Mouse (Mus musculus) liver, adult 2 months (tissue): ENCODE results near the gene Icam2. TPM values are rescaled to one million over a fixed set of nuclear protein-coding genes. Genes with fewer than 3 reads are reported as not detected.
"Not testable (repeated sequence)": the region's sequence is repeated elsewhere in the genome, so short reads cannot be mapped to it uniquely, and the experiment has no call there.

Experiments used
- DNase-seq: peaks from one replicate; pipeline ENCODE4 v3.0.0-alpha.2; 2011; ENCODE audit warnings: low read depth, low spot score; ENCODE audit errors: extremely low read depth
- H3K27ac ChIP-seq: fragments of 200-500 bp; replicated peaks from 2 replicates; pipeline ENCODE4 v1.5.1; 2012; ENCODE audit warnings: low read depth, mild to moderate bottlenecking, control low read depth, inconsistent platforms, low read length; ENCODE audit not compliant: insufficient read depth
- H3K27me3 ChIP-seq: fragments of 200-500 bp; 2 replicates; pipeline ENCODE4 v1.6.1; 2012; ENCODE audit warnings: mild to moderate bottlenecking, moderate library complexity, low read length, inconsistent platforms; ENCODE audit not compliant: control insufficient read depth, insufficient read depth
- H3K36me3 ChIP-seq: fragments of 200-500 bp; 2 replicates; pipeline ENCODE4 v1.6.1; 2012; ENCODE audit warnings: low read length, inconsistent platforms; ENCODE audit not compliant: control insufficient read depth, insufficient read depth
- H3K4me1 ChIP-seq: fragments of 200-500 bp; 2 replicates; pipeline ENCODE4 v1.6.1; 2011; ENCODE audit warnings: low read length; ENCODE audit not compliant: control insufficient read depth, insufficient read depth
- H3K4me3 ChIP-seq: fragments of 200-500 bp; 2 replicates; pipeline ENCODE4 v1.5.1; 2011; ENCODE audit warnings: low read depth, mild to moderate bottlenecking, control low read depth, low read length, moderate library complexity; ENCODE audit not compliant: insufficient read depth
- H3K79me2 ChIP-seq: fragments of 200-500 bp; 2 replicates; pipeline ENCODE4 v1.6.1; 2012; ENCODE audit warnings: inconsistent platforms, mild to moderate bottlenecking, low read length, moderate library complexity; ENCODE audit not compliant: control insufficient read depth, insufficient read depth
- H3K9ac ChIP-seq: fragments of 200-500 bp; 2 replicates; pipeline ENCODE4 v1.6.1; 2012; ENCODE audit warnings: low read depth, mild to moderate bottlenecking, control low read depth, inconsistent platforms, low read length
- CTCF ChIP-seq: fragments of 200-500 bp; IDR thresholded peaks from 2 replicates; pipeline ENCODE4 v1.5.1; 2011; ENCODE audit warnings: low read depth, low read length, control low read depth
- POLR2A ChIP-seq: fragments of 200-500 bp; IDR thresholded peaks from 2 replicates; pipeline ENCODE4 v1.6.1; 2011; ENCODE audit warnings: low read length, control low read depth; ENCODE audit not compliant: insufficient read depth; ENCODE audit errors: extremely low read depth
- WGBS: fragments of 180-500 bp; shearing (Covaris S2); methylation state at CpG from one replicate; pipeline ENCODE4 v1.1.7; 2018; 5-methylcytosine and 5-hydroxymethylcytosine counted together
- polyA plus RNA-seq: library from polyadenylated mRNA; depleted of rRNA; stranded (reverse); fragments of >200 nt; gene quantifications from 2 replicates; pipeline ENCODE4 v1.2.3, GENCODE M21; 2012
- total RNA-seq: library from RNA; depleted of rRNA; stranded (reverse); fragments of >200 nt; gene quantifications from 2 replicates; pipeline ENCODE4 v1.2.3, GENCODE M21; 2014

The Icam2 gene
- total and polyA plus RNA-seq, 2 experiments, result 5.3 to 5.4 TPM

DNA sequence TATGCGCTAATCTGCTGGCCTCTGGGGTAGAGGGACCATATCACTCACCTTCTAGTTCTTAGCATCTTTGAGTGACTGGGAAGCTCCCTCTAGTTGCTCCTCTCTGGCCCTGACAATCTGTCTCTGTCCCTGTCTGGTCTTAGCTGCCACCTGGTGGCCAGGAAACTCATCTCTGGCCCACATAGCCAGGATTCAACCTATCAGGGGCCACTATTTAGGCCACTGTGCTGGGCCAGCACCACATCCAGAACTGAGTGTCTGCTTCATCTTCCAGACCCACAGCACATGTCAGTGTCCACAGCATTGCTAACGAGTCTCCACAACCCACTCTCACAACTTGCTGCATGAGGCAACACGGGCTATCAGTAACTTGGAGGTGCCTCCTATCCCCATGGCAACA, 9.8 kb upstream of the Icam2 start:
- Histone ChIP-seq H3K27ac (no peak overlapping the region), H3K4me3 (no peak overlapping the region), H3K4me1 (peaks cover 11% of the 10 kb centered on the region), H3K36me3 (peaks cover 70% of the 10 kb centered on the region), H3K79me2 (no peaks in the 10 kb centered on the region), H3K9ac (no peak overlapping the region), H3K27me3 (no peaks in the 10 kb centered on the region)
- TF ChIP-seq POLR2A (no peak), CTCF (peak; percentile 45)
- no peak for DNase-seq
- 93% methylated on average over 3 of the region's 3 CpGs for WGBS

GRCm38 (mm10) chr11:106394055-106394454, 6.2 kb upstream of the Icam2 start:
- H3K4me3 ChIP-seq, H3K27ac ChIP-seq, DNase-seq, H3K79me2 ChIP-seq, H3K27me3 ChIP-seq, H3K9ac ChIP-seq: not testable (repeated sequence)
- Histone ChIP-seq H3K36me3 (peaks cover 39% of the 10 kb centered on the region), H3K4me1 (peaks cover 14% of the 10 kb centered on the region)
- 82% methylated on average over 2 of the region's 2 CpGs for WGBS

GRCm38 (mm10) chr11:106393331-106393616, 5.4 kb upstream of the Icam2 start:
- peaks cover 14% of the 10 kb centered on the region for H3K4me1 ChIP-seq
- WGBS, result 12% methylated on average over 4 of the region's 4 CpGs

GRCm38 (mm10) chr11:106392597-106393330, 4.9 kb upstream of the Icam2 start:
- H3K4me1 ChIP-seq, result peaks cover 14% of the 10 kb centered on the region
- H3K27me3 ChIP-seq, result no peaks in the 10 kb centered on the region
- no peak overlapping the region for H3K9ac ChIP-seq
- no peaks in the 10 kb centered on the region for H3K79me2 ChIP-seq
- peak; percentile 92 for DNase-seq
- peaks cover 27% of the 10 kb centered on the region for H3K36me3 ChIP-seq
- H3K27ac ChIP-seq, result peak overlapping the region; percentile 67
- TF ChIP-seq CTCF (peak; percentile 39), POLR2A (no peak)
- H3K4me3 ChIP-seq, result no peak overlapping the region
- WGBS, result 16% methylated on average over 7 of the region's 7 CpGs

More at GRCm38 (mm10) chr11:106393331-106393616, 5.4 kb upstream of the Icam2 start:
- Histone ChIP-seq H3K27ac (peak overlapping the region; percentile 67), H3K4me3 (no peak overlapping the region), H3K79me2 (no peaks in the 10 kb centered on the region), H3K36me3 (peaks cover 32% of the 10 kb centered on the region), H3K27me3 (no peaks in the 10 kb centered on the region), H3K9ac (no peak overlapping the region)
- TF ChIP-seq POLR2A (no peak), CTCF (no peak)
- peak; percentile 55 for DNase-seq

GRCm38 (mm10) chr11:106391546-106392188, 3.8 kb upstream of the Icam2 start:
- Histone ChIP-seq H3K27ac (no peak overlapping the region), H3K4me3 (no peak overlapping the region), H3K36me3 (peaks cover 19% of the 10 kb centered on the region; the same call in 1 of the 2 replicates), H3K9ac (no peak overlapping the region), H3K79me2 (no peaks in the 10 kb centered on the region), H3K27me3 (no peaks in the 10 kb centered on the region), H3K4me1 (peaks cover 14% of the 10 kb centered on the region)
- peak; percentile 85 for TF ChIP-seq CTCF
- TF ChIP-seq POLR2A, result no peak
- WGBS, result 31% methylated on average over 6 of the region's 6 CpGs
- DNase-seq, result peak; percentile 67

DNA sequence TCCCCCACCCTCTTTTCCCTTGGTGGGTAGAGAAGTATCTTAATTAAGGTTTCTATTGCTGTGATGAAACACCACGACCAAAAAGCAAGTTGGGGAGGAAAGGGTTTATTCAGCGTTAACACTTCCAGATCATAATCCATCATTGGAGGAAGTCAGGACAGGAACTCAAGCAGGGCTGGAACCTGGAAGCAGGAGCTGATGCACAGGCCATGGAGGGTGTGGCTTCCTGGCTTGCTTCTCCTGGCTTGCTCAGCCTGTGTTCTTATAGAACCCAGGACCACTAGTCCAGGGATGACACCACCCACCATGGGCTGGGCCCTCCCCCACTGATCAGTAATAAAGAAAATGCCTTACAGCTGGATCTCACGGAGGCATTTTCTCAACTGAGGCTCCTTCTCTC, 2.9 kb upstream of the Icam2 start:
- no peak for TF ChIP-seq POLR2A
- no peak for TF ChIP-seq CTCF
- no peaks in the 10 kb centered on the region for H3K27me3 ChIP-seq
- H3K9ac ChIP-seq, result no peak overlapping the region

More for the DNA sequence above, 2.9 kb upstream of the Icam2 start:
- Histone ChIP-seq H3K79me2 (no peaks in the 10 kb centered on the region), H3K27ac (no peak overlapping the region), H3K36me3 (peaks cover 10% of the 10 kb centered on the region; the same call in 1 of the 2 replicates), H3K4me1 (peaks cover 14% of the 10 kb centered on the region), H3K4me3 (no peak overlapping the region)
- DNase-seq, result no peak
- WGBS, result 55% methylated on average over 3 of the region's 3 CpGs
